Mouse (Mus musculus): Measurements from ENCODE around the gene Krcc1.
"Not testable (repeated sequence)": the region's sequence is repeated elsewhere in the genome, so short reads cannot be mapped to it uniquely, and the experiment has no call there.

Krcc1 gene

DNA sequence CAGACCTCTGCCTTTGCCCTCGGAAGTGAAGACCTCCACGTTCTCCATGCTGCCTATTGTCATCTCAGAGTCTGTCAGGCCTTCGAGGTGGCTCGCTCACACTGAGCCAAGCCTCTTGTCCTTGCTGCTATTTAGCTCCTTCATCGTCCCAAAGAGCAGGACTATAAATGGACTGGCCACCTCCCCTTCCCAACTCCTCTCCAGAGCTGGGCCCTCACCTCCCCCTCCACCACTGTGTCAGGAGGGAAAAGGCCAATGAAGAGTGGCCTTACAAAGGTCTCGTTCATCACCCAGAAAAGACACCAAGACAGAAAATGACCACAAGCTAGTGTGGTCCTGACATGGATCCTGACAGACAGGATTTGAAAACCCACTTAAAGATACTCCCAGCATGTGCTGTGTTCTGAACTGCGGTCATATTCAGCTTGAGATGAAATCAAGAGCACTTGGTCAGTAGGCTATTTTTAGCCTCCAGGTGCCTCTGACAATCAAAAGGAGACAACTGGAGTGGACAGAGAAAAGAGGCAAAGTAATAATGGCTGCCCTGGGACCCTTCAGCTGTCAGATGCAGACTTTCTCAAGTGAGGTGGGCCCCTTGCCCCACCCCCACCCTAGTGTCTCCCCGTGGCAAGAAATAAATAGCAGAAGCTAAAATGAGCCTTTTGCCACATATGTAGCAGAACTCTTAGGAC lies 9.2 kb upstream of the Krcc1 start:
- no peak for DNase-seq (ENCODE audit: inconsistent ontology term)

DNA sequence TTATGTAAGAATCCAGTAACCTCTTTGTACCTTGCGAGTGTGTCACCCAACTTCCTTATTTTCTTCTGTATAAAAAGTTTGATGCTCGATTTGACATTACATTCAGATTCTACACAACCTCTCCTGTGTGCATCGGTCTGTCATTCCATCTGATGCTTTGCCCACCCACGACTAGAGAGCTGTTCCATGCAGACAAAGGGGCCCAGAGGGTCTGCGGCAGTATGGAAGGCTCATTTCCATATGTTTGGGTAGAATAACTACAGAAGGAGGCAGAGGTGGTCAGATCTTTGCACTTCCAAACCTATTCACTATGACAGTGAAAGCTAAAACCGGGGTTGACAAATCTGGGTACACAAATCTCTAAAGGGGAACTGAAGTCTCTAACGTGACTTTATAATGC lies 3.9 kb upstream of the Krcc1 start:
- DNase-seq (ENCODE audit: inconsistent ontology term), result not testable (repeated sequence)

DNA sequence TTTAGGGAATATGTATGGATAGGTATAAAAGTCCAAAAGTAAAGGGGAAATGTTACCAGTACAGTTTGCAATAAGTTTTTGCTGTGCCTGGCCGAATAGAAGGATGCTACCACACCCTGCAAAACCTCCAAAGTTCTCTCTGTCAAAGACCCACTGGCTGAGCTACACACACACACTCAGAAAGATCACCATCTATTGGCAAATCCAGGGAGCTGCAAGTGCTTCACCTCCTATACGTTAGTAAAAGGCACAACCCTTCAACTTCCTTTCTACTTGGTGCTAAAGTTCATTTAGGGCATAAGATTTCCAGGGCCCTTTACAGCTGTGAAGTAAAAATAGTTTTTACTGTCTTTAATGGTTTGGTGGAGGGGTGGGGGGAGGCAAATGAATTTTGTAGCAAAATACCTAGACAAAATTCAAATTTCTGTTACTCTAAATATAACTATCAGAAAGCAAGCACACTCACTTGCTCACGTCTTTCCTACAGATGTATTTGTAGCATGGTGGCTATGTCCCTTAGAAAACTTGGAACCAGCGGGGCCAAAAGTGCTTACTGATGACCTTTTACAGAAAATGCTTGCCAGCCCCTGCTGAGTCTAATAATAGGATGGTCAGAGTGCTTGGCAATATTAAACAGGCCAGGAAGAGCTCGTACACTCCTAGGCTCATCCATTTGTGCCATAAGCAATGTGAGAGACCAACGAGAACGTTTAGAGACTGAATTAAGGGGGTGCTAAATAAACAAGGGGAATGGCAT lies 2.4 kb upstream of the Krcc1 start:
- DNase-seq (ENCODE audit: inconsistent ontology term), result no peak

DNA sequence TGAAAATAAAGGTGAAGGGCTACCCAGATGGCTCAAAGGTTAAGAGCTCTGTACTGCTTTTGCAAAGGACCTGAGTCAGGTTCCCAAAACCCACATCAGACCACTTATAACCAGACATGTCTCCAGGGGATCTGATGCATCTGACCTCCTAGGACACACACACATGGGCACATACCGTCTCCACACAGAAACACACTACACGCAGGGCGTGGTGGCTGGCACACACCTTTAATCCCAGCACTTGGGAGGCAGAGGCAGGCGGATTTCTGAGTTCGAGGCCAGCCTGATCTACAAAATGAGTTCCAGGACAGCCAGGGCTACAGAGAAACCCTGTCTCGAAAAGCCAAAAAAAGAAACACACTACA lies 1.8 kb upstream of the Krcc1 start:
- not testable (repeated sequence) for DNase-seq (ENCODE audit: inconsistent ontology term)

DNA sequence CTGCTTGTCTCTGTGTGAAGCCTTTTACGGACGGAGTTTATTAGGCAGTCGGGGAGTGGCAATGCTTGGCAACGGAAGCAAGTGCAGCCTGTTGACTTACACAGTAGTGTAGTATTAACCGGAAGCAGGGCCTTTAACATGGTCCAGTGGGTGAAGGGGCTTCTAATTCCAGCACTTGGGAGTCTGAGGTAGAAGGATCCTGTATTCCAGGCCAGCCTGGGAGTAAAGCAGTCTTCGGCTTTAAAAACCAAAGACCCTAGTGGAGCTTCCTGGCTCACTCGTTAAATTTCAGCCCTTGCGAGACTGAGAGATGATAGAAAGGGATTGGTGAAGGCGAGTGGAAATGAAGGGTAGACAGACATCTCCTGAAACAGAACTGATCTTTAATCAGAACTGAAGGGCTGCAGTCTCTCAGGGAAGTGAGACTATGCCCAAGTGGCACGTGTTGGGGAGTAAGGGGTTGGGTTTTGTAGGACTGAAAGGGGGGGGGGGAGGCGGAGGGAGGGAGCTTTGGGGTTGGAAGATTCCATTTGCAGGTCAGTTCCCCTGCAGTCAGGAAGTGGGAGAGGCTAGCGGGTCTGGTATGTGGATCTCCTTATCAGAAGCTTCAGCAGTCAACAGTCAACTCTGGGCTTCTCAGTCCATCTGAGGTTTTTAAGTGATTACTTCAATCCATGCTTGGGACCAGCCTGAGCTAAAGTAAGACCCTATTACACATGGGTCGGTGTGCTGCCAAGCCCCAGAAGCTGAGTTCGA lies 998 bp upstream of the Krcc1 start:
- peak; percentile 69 for DNase-seq (ENCODE audit: inconsistent ontology term)

DNA sequence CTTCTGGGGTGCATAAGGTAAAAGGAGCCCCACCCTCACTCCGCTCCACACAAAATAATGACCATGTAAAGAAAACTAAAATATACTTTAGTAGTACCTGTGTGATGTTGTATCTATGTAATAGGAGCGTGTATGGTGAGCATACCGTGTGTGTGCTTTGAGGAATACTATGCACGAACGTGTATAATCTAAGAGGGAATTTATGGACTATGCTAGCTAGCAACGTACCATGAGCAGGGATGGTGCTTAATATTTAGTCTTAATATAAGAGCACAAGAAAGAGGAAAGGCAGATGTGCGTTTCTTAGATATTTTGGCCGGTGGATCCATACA lies 454 bp upstream of the Krcc1 start:
- no peak for DNase-seq (ENCODE audit: inconsistent ontology term)

DNA sequence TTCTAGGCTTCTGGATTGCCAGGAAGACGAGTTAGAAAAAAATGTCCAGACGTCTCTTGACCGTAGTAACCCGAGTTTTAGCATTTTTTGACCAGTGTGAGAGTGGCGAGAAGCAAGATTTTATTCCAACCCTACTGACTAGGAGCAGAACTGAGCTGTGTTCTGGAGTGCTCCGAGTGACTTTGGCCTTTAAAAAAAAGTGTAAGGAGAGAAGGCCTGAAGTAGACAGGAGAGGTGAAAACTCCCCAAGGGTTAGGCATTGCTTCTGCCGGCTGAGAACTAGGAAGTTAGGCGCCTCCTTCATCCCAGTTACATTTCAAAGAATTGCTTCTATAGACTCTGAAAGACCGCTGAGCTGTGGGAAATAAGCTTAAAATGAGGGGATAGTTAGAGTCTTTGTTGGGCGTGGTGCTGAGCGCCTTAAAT lies 852 bp downstream of the Krcc1 start:
- DNase-seq (ENCODE audit: inconsistent ontology term), result peak; percentile 39

DNA sequence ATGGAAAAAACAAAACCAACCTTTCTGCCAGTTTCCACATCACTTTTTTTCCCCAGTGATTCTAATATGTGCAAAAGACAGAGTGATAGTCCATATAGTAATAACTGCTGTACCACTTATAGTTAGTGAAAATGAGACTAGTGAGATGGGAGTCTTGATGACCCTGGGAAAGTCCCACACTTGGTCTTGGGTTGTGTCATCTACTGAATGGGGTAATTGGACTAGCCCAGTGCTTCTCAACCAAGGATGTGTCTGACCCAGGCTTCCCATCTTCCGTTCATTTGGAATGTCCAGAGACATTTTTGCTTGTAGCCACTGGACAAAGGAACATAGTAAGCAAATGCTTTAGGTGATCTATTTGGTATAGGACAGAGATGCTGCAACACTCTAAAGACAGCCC lies 2.2 kb downstream of the Krcc1 start:
- no peak for DNase-seq (ENCODE audit: inconsistent ontology term)

DNA sequence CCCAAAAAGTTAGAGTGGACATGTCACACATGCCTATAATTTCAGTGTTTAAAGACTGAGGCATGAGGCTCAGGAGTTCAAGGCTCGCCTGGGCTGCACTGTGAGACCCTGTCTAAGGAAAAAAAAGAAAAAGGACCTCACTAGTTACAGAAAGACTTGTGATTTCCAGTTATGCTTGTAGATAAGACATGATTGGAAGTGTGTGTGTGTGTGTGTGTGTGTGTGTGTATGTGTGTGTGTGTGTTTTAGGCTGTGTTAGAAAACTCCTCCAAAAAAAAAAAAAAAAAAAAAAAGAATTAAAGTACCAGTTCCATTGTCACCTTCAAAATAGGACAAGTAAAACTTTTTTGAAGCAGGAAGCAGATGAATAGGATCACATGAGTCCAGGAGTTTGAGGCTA lies 3.1 kb downstream of the Krcc1 start:
- DNase-seq (ENCODE audit: inconsistent ontology term), result no peak

DNA sequence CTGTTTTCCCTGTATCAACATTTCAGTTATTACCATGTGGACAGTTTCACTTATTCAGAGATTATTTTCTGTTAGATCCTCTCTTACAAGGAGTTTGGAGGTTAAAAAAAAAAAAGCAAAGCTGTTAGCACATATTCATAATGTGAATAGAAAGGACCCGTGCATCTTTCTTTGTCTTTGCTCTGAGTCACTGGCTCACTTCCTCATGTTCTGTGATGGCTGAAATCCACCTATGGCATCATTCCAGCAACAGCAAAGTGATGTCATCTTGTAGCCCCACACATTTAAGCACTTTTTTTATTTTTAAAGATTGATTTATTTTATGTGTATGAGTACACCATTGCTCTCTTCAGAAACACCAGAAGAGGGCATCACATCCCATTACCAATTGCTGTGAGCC lies 7.9 kb downstream of the Krcc1 start:
- peak; percentile 72 for DNase-seq (ENCODE audit: inconsistent ontology term)

DNA sequence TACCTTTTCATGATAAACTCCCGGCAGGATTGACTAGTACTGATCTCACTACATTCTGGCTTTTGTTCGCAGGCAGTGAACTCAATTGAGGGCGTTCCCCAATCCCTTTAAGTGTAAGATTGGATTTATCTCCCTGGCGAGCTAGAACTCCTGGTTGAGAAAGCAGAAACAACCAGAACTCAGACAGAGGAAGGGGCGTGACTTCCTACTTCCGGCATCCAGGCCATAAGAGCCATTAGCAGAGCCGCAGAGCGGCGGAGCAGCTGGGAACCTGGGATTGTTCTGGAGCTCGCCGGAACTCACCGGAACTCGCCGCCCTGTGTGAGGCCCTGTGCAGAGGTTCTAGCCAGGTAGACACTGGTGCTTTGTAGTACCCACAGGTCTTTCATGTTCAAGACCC lies 22.0 kb downstream of the Krcc1 start:
- no peak for DNase-seq (ENCODE audit: inconsistent ontology term)

DNA sequence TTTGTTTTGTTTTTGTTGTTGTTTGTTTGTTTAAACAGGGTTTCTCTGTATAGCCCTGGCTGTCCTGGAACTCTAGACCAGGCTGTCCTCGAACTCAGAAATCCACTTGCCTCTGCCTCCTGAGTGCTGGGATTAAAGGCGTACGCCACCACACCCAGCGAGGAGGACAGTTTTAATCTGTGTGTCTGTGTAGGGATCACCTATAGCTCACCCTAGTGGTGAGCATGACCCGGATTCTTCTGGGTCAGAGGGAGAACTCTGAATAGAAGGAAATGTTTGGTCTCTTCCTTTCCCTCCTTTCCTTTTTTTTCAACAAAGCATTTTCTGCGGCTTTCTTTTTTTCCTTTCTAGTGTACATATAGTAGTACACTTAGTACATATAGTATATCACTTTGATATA lies 23.8 kb downstream of the Krcc1 start:
- no peak for DNase-seq (ENCODE audit: inconsistent ontology term)

DNA sequence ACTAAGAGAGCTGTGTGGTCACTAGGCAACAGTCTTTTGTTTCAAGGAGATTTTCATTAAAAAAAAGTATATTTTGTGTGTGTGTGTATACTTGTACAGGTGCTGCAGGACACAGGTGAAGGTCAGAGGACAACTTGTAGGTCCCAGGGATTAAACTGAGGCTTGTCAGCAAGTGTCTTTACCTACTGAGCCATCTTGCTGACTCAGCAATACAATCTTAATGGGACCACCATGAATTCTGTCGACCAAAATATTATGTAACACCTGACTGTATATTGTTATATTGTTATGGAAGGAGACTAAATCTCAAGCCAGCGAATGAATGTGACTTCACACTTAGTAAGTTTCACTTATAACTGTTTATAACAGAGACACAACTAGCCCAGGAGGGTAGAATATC lies 26.6 kb downstream of the Krcc1 start:
- DNase-seq (ENCODE audit: inconsistent ontology term), result no peak

DNA sequence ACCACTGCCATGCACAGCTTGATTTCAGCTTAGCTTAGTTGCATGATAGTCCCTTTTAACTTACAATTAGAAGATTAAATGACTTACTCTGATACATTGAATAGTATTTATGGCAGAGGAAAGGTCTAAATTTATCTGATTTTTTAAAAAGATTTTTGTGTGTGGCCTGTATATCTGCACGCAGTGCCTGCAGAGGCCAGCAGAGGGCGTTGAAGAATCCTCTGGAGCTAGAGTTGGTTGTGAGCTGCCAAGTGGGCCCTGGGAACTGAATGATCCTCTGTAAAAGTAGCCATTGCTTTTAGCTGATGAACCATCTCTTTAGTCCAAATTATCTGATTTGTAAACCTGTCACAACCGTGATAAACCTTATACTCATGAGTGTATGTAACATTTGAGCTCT lies 27.3 kb downstream of the Krcc1 start:
- no peak for DNase-seq (ENCODE audit: inconsistent ontology term)

DNA sequence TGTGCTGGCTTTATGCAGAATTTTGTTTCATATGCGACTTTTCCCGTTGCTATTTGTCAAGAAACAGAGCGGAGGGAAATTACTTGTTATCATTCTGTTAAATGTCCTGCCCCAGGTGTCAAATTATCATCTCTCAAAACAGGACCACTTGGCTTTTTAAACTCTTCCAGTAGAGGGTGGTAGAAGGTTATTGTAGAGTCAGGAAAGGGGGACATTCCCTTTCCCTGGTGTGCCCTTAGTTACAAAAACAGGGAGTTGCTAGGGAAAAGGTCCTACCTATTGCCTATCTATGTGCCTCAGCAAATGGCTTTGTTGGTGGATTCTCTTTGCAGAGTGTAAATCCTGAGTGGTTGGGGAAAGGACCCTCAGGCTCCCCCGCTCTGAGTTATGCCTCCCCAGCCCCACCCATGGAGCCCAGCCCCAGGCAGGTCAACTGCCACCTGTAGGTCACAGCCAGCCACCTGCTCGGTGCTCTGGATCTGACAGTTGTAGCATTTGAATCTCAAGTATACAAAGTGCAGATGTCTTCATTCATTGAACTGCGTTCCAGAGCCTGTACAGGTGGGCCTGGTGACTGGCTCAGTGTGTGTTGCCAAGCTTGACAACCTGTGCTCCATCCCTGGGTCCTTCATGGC lies 30.7 kb downstream of the Krcc1 start:
- DNase-seq (ENCODE audit: inconsistent ontology term), result no peak

DNA sequence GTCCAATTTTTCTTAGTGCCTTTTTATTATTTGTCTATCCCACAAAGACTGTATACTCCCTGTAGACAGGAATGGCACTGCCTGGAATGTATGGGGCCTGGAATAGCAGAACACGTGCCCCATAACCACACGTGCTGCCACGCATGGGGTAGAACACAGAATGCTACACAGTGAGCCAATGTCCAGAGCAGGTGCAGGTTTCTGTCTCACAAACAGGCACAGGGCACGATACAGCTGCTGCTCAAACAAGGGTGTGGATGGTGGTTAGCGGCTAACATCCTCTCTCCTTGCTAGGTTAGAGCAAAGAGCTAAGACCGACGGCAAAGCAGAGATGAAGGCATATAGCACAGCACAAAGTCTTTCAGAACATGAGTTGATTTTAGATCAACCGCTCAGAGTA lies 36.0 kb downstream of the Krcc1 start:
- DNase-seq (ENCODE audit: inconsistent ontology term), result no peak

DNA sequence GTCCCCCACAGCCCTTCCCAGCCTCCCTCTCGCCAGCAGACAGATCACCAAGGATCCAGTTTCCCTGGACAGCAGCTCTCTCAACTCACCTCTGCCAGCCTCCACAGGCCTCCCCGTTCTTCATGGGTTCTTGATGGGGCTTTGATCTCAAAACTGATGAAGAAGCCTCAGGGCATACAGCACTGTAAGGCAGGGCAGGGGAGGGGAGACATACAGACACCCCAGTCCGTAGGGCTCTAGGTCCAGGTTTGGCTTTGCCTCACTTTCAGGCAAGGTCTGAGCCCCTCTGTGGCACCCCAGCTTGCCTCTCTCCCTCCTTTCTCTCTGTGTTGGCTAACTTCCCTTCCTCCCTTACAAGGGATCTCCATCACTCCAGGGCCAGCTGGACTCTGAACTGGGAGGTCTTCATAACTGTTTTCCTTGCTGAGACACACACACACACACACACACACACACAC lies 50.4 kb downstream of the Krcc1 start, which contains the start of gene Smyd1:
Smyd1 (minus strand) TSS at position 408 of the 458 bp plus-strand sequence.
- no peak for DNase-seq (ENCODE audit: inconsistent ontology term)

DNA sequence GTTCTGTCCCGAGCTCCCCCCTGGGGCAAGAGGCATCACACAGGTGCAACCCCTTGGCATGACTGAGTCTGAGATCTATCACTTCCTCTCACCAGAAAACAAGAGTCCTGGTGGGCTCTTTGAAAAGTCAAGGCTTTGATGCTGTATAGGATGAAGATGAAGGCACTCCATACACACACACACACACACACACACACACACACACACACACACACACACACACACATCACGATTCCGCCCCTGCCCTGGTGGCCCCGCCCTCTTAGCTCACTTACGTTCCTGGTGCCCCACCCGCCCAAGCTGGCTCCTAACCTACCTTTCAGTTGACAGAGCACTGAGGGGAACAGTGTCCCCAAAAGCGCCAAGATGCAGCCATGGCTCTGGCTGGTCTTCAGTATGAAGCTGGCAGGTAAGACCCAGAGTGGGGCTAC lies 51.0 kb downstream of the Krcc1 start, which contains the start of gene Cd8b1:
Cd8b1 (plus strand) TSS at position 298 of the 431 bp plus-strand sequence.
- DNase-seq (ENCODE audit: inconsistent ontology term), result no peak

DNA sequence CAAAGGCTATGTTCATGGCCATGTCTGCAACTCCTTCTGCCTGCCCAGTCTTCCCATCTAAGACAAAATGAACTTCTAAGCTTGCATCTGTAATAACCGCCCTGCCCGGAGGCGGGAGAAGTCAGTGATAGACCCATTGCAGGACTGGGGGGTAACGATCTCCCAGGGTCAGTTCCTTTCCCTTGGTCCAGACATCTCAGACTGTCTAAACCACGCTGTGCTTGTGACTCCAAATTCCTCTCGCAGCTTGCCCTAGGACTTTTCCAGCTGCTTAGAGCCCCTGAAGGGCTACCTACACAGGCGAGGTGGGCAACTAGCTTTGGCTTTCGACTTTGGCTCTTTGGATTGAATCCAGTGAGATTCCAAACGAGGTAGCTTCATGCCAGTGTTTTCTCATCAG lies 53.3 kb downstream of the Krcc1 start:
- DNase-seq (ENCODE audit: inconsistent ontology term), result no peak

DNA sequence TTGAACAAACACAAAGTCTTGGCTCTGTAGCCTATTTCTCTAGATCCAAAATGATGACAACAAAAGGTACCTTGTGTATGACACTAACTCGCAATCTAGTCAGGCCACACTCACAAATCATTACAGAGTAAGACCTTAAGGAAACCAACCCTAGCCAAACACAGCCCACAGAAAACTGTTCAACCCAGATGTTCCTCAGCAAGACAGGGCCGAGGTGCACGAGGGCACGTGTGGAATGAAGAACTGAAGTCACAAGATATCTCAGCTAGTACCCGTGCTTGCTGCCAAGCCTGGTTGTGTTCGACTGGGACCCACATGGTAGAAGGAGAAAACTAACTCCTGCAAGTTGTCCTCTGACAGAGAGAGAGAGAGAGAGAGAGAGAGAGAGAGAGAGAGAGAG lies 58.4 kb downstream of the Krcc1 start:
- no peak for DNase-seq (ENCODE audit: inconsistent ontology term)

DNA sequence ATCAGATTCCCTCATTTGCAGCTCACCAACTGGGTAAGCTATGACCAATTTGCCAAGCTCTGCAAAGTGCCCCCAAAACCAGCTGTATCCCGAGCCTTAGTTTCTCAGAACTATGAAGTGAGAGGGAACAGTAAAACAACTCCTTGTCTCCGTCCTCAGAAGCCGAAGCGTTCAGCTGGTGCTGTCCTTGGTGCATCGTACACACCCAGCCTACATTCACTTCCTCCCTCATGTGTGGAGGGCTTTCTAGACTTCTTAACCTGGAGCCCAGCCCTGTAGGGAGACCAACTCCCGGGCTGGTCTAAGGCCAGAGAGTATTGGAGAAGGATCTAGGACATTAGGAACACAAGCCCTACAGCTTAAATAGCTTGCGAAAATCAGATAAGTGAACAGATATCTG lies 59.0 kb downstream of the Krcc1 start:
- DNase-seq (ENCODE audit: inconsistent ontology term), result no peak

DNA sequence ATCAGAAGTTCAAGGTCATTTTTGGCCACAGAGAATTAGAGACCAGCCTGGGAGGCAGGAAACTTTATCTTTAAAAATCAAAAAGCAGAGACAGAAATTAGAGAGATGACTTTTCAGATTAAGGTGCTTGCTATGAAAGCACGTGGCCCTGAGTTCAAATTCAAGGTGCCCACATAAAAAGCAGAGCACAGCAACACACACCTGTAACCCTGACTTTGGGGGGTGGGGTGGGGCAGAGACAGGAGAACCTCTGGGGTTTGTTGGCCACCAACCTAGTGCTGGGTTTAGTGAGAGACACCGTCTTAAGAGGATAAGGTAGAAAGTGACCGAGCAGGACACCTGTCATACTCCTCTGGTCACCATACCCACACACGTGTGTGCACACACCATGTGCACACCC lies 60.0 kb downstream of the Krcc1 start:
- not testable (repeated sequence) for DNase-seq (ENCODE audit: inconsistent ontology term)

All from Muller cell, postnatal 12 days (primary cell).